Mouse (Mus musculus): ENCODE data around the gene Clec11a.

The Clec11a gene

GRCm38 (mm10) chr7:44277250-44277622 lies 29.5 kb downstream of the Clec11a start:
- peak; percentile 79 for DNase-seq (ENCODE audit: low spot score)

- no peak for DNase-seq (ENCODE audit: low spot score)
Measured at GRCm38 (mm10) chr7:44276461-44277249, 30.0 kb downstream of the Clec11a start.

- DNase-seq (ENCODE audit: low spot score): no peak
Measured at GRCm38 (mm10) chr7:44275546-44275945, 31.2 kb downstream of the Clec11a start.

GRCm38 (mm10) chr7:44274096-44274495 lies 32.6 kb downstream of the Clec11a start:
- no peak for DNase-seq (ENCODE audit: low spot score)

GRCm38 (mm10) chr7:44273446-44273845 lies 33.3 kb downstream of the Clec11a start:
- no peak for DNase-seq (ENCODE audit: low spot score)

GRCm38 (mm10) chr7:44272546-44272945 lies 34.2 kb downstream of the Clec11a start:
- no peak for DNase-seq (ENCODE audit: low spot score)

GRCm38 (mm10) chr7:44271309-44271708 lies 35.4 kb downstream of the Clec11a start:
- no peak for DNase-seq (ENCODE audit: low spot score)

- no peak for DNase-seq (ENCODE audit: low spot score)
Measured at GRCm38 (mm10) chr7:44269397-44269796, 37.3 kb downstream of the Clec11a start.

GRCm38 (mm10) chr7:44268117-44268516 lies 38.6 kb downstream of the Clec11a start:
- no peak for DNase-seq (ENCODE audit: low spot score)

- DNase-seq (ENCODE audit: low spot score): peak; percentile 97
Measured at GRCm38 (mm10) chr7:44262791-44263643, 43.7 kb downstream of the Clec11a start.

GRCm38 (mm10) chr7:44261147-44261546 lies 45.6 kb downstream of the Clec11a start, which contains the start of gene Gm15517:
Gene Gm15517 (plus strand): TSS chr7:44261447.
- DNase-seq (ENCODE audit: low spot score): no peak

GRCm38 (mm10) chr7:44260410-44260809 lies 46.3 kb downstream of the Clec11a start:
- no peak for DNase-seq (ENCODE audit: low spot score)

GRCm38 (mm10) chr7:44257278-44257677 lies 49.4 kb downstream of the Clec11a start, which contains the start of gene Acp4:
Gene Acp4 (minus strand): TSS chr7:44257378.
- DNase-seq (ENCODE audit: low spot score): no peak

GRCm38 (mm10) chr7:44254930-44255329 lies 51.8 kb downstream of the Clec11a start:
- no peak for DNase-seq (ENCODE audit: low spot score)

- DNase-seq (ENCODE audit: low spot score): no peak
Measured at GRCm38 (mm10) chr7:44253023-44253616, 53.6 kb downstream of the Clec11a start.
